Mouse (Mus musculus): ENCODE data around the gene Fmnl2. TPM values are rescaled to one million over a fixed set of nuclear protein-coding genes. Genes with fewer than 3 reads are reported as not detected.

Fmnl2 gene
- polyA plus RNA-seq, 1 experiment, result 2.8 TPM

- Histone ChIP-seq H3K27me3 (ENCODE audit: control insufficient read depth, insufficient read depth, insufficient read length) (no peaks in the 10 kb centered on the region), H3K79me2 (ENCODE audit: control insufficient read depth, insufficient read depth) (no peaks in the 10 kb centered on the region), H3K36me3 (ENCODE audit: control insufficient read depth, insufficient read depth) (no peaks in the 10 kb centered on the region), H3ac (ENCODE audit: control insufficient read depth, insufficient read length) (no peak overlapping the region), H3K4me3 (no peak overlapping the region), H3K4me2 (ENCODE audit: low read depth) (no peak overlapping the region)
- TF ChIP-seq MYOD1 (IDR thresholded peaks at IDR 0.05; ENCODE audit: control insufficient read depth in 1 of 3, insufficient read length in 2 of 3, low read depth in 2 of 3) (no peak), TCF12 (IDR thresholded peaks at IDR 0.05; ENCODE audit: insufficient read depth, poor library complexity, severe bottlenecking) (no peak), E2F4 (IDR thresholded peaks at IDR 0.05; ENCODE audit: insufficient read depth) (no peak), MYOG (IDR thresholded peaks at IDR 0.05; ENCODE audit: control insufficient read depth in 1 of 3, insufficient read depth in 1 of 3, insufficient read length in 2 of 3, low read depth in 2 of 3) (no peak), POLR2AphosphoS2 (IDR thresholded peaks at IDR 0.05; ENCODE audit: insufficient read length, low read depth) (no peak), USF1 (IDR thresholded peaks at IDR 0.05; ENCODE audit: low read depth) (no peak), POLR2A (IDR thresholded peaks at IDR 0.05; ENCODE audit: insufficient read length, low read depth) (no peak)
These were observed 63.2 kb downstream of the Fmnl2 start for GRCm38 (mm10) chr2:52920701-52921435.

GRCm38 (mm10) chr2:52925062-52925461 lies 67.4 kb downstream of the Fmnl2 start:
- no peak overlapping the region for H3K4me2 ChIP-seq (ENCODE audit: low read depth)
- no peak overlapping the region for H3ac ChIP-seq (ENCODE audit: control insufficient read depth, insufficient read length)
- TF ChIP-seq USF1 (IDR thresholded peaks at IDR 0.05; ENCODE audit: low read depth) (no peak), TCF3 (IDR thresholded peaks at IDR 0.05; ENCODE audit: insufficient read length, low read depth) (no peak), CEBPB (IDR thresholded peaks at IDR 0.05; ENCODE audit: insufficient read depth, poor library complexity, severe bottlenecking) (no peak), TCF12 (IDR thresholded peaks at IDR 0.05; ENCODE audit: insufficient read depth, poor library complexity, severe bottlenecking) (no peak), POLR2A (IDR thresholded peaks at IDR 0.05; ENCODE audit: insufficient read length, low read depth) (no peak)
- H3K36me3 ChIP-seq (ENCODE audit: control insufficient read depth, insufficient read depth), result no peaks in the 10 kb centered on the region
- H3K79me2 ChIP-seq (ENCODE audit: control insufficient read depth, insufficient read depth), result no peaks in the 10 kb centered on the region
- no peak overlapping the region for H3K4me3 ChIP-seq
- H3K27me3 ChIP-seq (ENCODE audit: control insufficient read depth, insufficient read depth, insufficient read length), result no peaks in the 10 kb centered on the region

GRCm38 (mm10) chr2:52927381-52927780 lies 69.7 kb downstream of the Fmnl2 start:
- H3ac ChIP-seq (ENCODE audit: control insufficient read depth, insufficient read length), result no peak overlapping the region
- H3K27me3 ChIP-seq (ENCODE audit: control insufficient read depth, insufficient read depth, insufficient read length), result no peaks in the 10 kb centered on the region
- H3K4me3 ChIP-seq, result no peak overlapping the region
- no peak for TF ChIP-seq TCF3 (IDR thresholded peaks at IDR 0.05; ENCODE audit: insufficient read length, low read depth)
- no peak for TF ChIP-seq POLR2A (IDR thresholded peaks at IDR 0.05; ENCODE audit: insufficient read length, low read depth)
- TF ChIP-seq TCF12 (IDR thresholded peaks at IDR 0.05; ENCODE audit: insufficient read depth, poor library complexity, severe bottlenecking), result no peak
- TF ChIP-seq MYOD1 (IDR thresholded peaks at IDR 0.05; ENCODE audit: control insufficient read depth in 1 of 3, insufficient read length in 2 of 3, low read depth in 2 of 3), result no peak
- TF ChIP-seq MAX (IDR thresholded peaks at IDR 0.05; ENCODE audit: low read depth), result no peak
- no peak for TF ChIP-seq CEBPB (IDR thresholded peaks at IDR 0.05; ENCODE audit: insufficient read depth, poor library complexity, severe bottlenecking)
- TF ChIP-seq REST (IDR thresholded peaks at IDR 0.05; ENCODE audit: insufficient read depth, insufficient read length), result no peak
- TF ChIP-seq E2F4 (IDR thresholded peaks at IDR 0.05; ENCODE audit: insufficient read depth), result no peak
- TF ChIP-seq POLR2AphosphoS2 (IDR thresholded peaks at IDR 0.05; ENCODE audit: insufficient read length, low read depth), result no peak
- no peak for TF ChIP-seq MYOG (IDR thresholded peaks at IDR 0.05; ENCODE audit: control insufficient read depth in 1 of 3, insufficient read depth in 1 of 3, insufficient read length in 2 of 3, low read depth in 2 of 3)
- TF ChIP-seq USF1 (IDR thresholded peaks at IDR 0.05; ENCODE audit: low read depth), result no peak
- no peak for TF ChIP-seq SRF (IDR thresholded peaks at IDR 0.05; ENCODE audit: control insufficient read depth, insufficient read length, low read depth)
- no peaks in the 10 kb centered on the region for H3K79me2 ChIP-seq (ENCODE audit: control insufficient read depth, insufficient read depth)
- no peaks in the 10 kb centered on the region for H3K36me3 ChIP-seq (ENCODE audit: control insufficient read depth, insufficient read depth)
- H3K4me2 ChIP-seq (ENCODE audit: low read depth), result no peak overlapping the region

GRCm38 (mm10) chr2:52927858-52928301 lies 70.2 kb downstream of the Fmnl2 start:
- Histone ChIP-seq H3K27me3 (ENCODE audit: control insufficient read depth, insufficient read depth, insufficient read length) (no peaks in the 10 kb centered on the region), H3K4me3 (no peak overlapping the region), H3ac (ENCODE audit: control insufficient read depth, insufficient read length) (no peak overlapping the region), H3K36me3 (ENCODE audit: control insufficient read depth, insufficient read depth) (no peaks in the 10 kb centered on the region), H3K79me2 (ENCODE audit: control insufficient read depth, insufficient read depth) (no peaks in the 10 kb centered on the region), H3K4me2 (ENCODE audit: low read depth) (no peak overlapping the region)
- no peak for TF ChIP-seq TCF3 (IDR thresholded peaks at IDR 0.05; ENCODE audit: insufficient read length, low read depth)
- no peak for TF ChIP-seq SRF (IDR thresholded peaks at IDR 0.05; ENCODE audit: control insufficient read depth, insufficient read length, low read depth)
- no peak for TF ChIP-seq MAX (IDR thresholded peaks at IDR 0.05; ENCODE audit: low read depth)
- no peak for TF ChIP-seq POLR2AphosphoS2 (IDR thresholded peaks at IDR 0.05; ENCODE audit: insufficient read length, low read depth)

GRCm38 (mm10) chr2:52928401-52928800 lies 70.7 kb downstream of the Fmnl2 start:
- TF ChIP-seq CEBPB (IDR thresholded peaks at IDR 0.05; ENCODE audit: insufficient read depth, poor library complexity, severe bottlenecking) (no peak), MAX (IDR thresholded peaks at IDR 0.05; ENCODE audit: low read depth) (no peak), E2F4 (IDR thresholded peaks at IDR 0.05; ENCODE audit: insufficient read depth) (no peak), POLR2AphosphoS2 (IDR thresholded peaks at IDR 0.05; ENCODE audit: insufficient read length, low read depth) (no peak), POLR2A (IDR thresholded peaks at IDR 0.05; ENCODE audit: insufficient read length, low read depth) (no peak), USF1 (IDR thresholded peaks at IDR 0.05; ENCODE audit: low read depth) (no peak), TCF12 (IDR thresholded peaks at IDR 0.05; ENCODE audit: insufficient read depth, poor library complexity, severe bottlenecking) (no peak), MYOD1 (IDR thresholded peaks at IDR 0.05; ENCODE audit: control insufficient read depth in 1 of 3, insufficient read length in 2 of 3, low read depth in 2 of 3) (no peak), TCF3 (IDR thresholded peaks at IDR 0.05; ENCODE audit: insufficient read length, low read depth) (no peak), MYOG (IDR thresholded peaks at IDR 0.05; ENCODE audit: control insufficient read depth in 1 of 3, insufficient read depth in 1 of 3, insufficient read length in 2 of 3, low read depth in 2 of 3) (no peak), REST (IDR thresholded peaks at IDR 0.05; ENCODE audit: insufficient read depth, insufficient read length) (no peak)
- Histone ChIP-seq H3K36me3 (ENCODE audit: control insufficient read depth, insufficient read depth) (no peaks in the 10 kb centered on the region), H3K4me3 (no peak overlapping the region), H3K4me2 (ENCODE audit: low read depth) (no peak overlapping the region), H3K27me3 (ENCODE audit: control insufficient read depth, insufficient read depth, insufficient read length) (no peaks in the 10 kb centered on the region), H3ac (ENCODE audit: control insufficient read depth, insufficient read length) (no peak overlapping the region), H3K79me2 (ENCODE audit: control insufficient read depth, insufficient read depth) (no peaks in the 10 kb centered on the region)

Measured in myocyte (in vitro differentiated cells).